Mouse (Mus musculus): ENCODE measurements around the gene Ndufaf5.
"Not testable (repeated sequence)": the region's sequence is repeated elsewhere in the genome, so short reads cannot be mapped to it uniquely, and the experiment has no call there.

DNA sequence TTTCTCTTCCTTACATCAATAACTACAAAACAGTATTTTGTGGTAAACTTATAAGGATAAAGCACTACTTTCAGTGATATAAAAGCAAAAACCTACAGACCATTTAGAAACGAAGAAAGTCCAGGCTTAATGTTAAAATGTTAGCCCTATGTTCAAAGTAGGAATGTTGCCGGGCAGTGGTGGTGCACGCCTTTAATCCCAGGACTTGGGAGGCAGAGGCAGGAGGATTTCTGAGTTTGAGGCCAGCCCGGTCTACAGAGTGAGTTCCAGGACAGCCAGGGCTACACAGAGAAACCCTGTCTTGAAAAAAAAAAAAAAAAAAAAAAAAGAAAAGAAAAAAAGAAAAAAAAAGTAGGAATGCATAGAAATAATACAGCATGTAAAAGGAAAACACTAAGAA, 18.7 kb upstream of the Ndufaf5 start, which contains the start of gene Gm17374:
- not testable (repeated sequence) for TF ChIP-seq CTCF (IDR thresholded peaks at IDR 0.05; ENCODE audit: borderline replicate concordance, extremely low read depth, insufficient read depth, insufficient read length); POLR2A (IDR thresholded peaks at IDR 0.05; ENCODE audit: borderline replicate concordance, extremely low read depth, insufficient read depth, insufficient read length, poor library complexity, severe bottlenecking)
